Mouse (Mus musculus): ENCODE measurements at regions not wholly inside any gene's neighbourhood (a gene's known extent, or its start where the extent isn't known, plus 50 kb on each side); places are given as distances from the start of the nearest gene placed in this dataset.

- TF ChIP-seq CTCF (IDR thresholded peaks at IDR 0.05; ENCODE audit: control insufficient read depth, insufficient read depth, insufficient read length) (no peak), MAX (IDR thresholded peaks at IDR 0.05) (no peak), USF1 (IDR thresholded peaks at IDR 0.05; ENCODE audit: low read depth) (no peak), CEBPB (IDR thresholded peaks at IDR 0.05; ENCODE audit: low read depth) (no peak), MYOD1 (IDR thresholded peaks at IDR 0.05; ENCODE audit: control insufficient read depth, insufficient read length, low read depth) (no peak)
Measured at GRCm38 (mm10) chr5:119477926-119478325, 192.5 kb upstream of the Tbx3 start.
